Mouse (Mus musculus) small intestine, adult 2 months (tissue): ENCODE data around the gene Fuca1.

ENCODE experiments used
- CTCF ChIP-seq: fragments of 200-500 bp; IDR thresholded peaks from 2 replicates; pipeline ENCODE4 v1.5.1; 2012; ENCODE audit warnings: low read depth, mild to moderate bottlenecking, control low read depth, inconsistent platforms, low read length, moderate library complexity, mixed read lengths; ENCODE audit not compliant: insufficient replicate concordance, insufficient read length; ENCODE audit errors: extremely low read depth
- POLR2A ChIP-seq: fragments of 200-500 bp; IDR thresholded peaks from 2 replicates; pipeline ENCODE4 v1.6.1; 2012; ENCODE audit warnings: low read depth, mild to moderate bottlenecking, control low read depth, inconsistent platforms, low read length, moderate library complexity

- no peak for TF ChIP-seq CTCF
- no peak for TF ChIP-seq POLR2A
Observed at GRCm38 (mm10) chr4:135912164-135912563, 8.4 kb upstream of the Fuca1 start.
